ENCODE assay signal across 35 mouse cellular contexts in genomic region chr9:32376031-32376430, GRCm38 (mm10). TPM values are rescaled to one million over a fixed set of nuclear protein-coding genes. Genes with fewer than 3 reads are reported as not detected.
DNase-seq lines count a peak whose midpoint lies in the region; ATAC-seq and TF ChIP-seq lines count a peak whose summit lies in the region.
"Had no signal": no experiment of that assay in that cellular context is flagged by ENCODE, and none has a peak within 500 bp of the region (broad histone marks: within the 10 kb centered on the region; RNA-seq: fewer than 3 reads in every experiment).

No protein-coding gene starts in this region.

- DNase-seq in heart, adult 8-10 months (ENCODE audit: low spot score): peak; percentile 11
- DNase-seq in kidney, adult 2 months: no peak
- no peak for DNase-seq in kidney, adult 18-20 months
- peak; percentile 14 for DNase-seq in liver, adult 2 months (ENCODE audit: extremely low read depth, low read depth, low spot score)
- DNase-seq in liver, postnatal 0 days: no peak
- peak; percentile 20 for DNase-seq in heart, postnatal 4 days
- DNase-seq in midbrain, postnatal 0 days (ENCODE audit: low spot score): no peak
- DNase-seq: adrenal gland, adult 2 months; adrenal gland, postnatal 14 days; cerebellum, adult 11-12 months; cerebellum, adult 8-10 months; cerebellum, postnatal 10 days; cerebellum, postnatal 36 days; embryo, embryonic 11 days; gastrocnemius, postnatal 10 days had no signal

- no peak overlapping the region for H3K4me2 ChIP-seq in heart, embryonic 11.5 days
- H3K4me2 ChIP-seq in liver, postnatal 0 days (ENCODE audit: low read depth, low read length): no peak overlapping the region
- H3K4me2 ChIP-seq in midbrain, postnatal 0 days (ENCODE audit: low read depth, low read length, poor library complexity, severe bottlenecking): no peak overlapping the region
- H3K4me2 ChIP-seq: embryonic facial prominence, embryonic 13.5 days; forebrain, embryonic 13.5 days; heart, embryonic 15.5 days; hindbrain, embryonic 12.5 days; hindbrain, embryonic 15.5 days had no signal

- no peak for TF ChIP-seq EP300 in liver, postnatal 0 days (IDR thresholded peaks at IDR 0.05; ENCODE audit: low read depth)

- no peak overlapping the region for H3K27ac ChIP-seq in heart, embryonic 11.5 days (ENCODE audit: low read depth, low read length)
- H3K27ac ChIP-seq in kidney, adult 2 months (ENCODE audit: insufficient read depth, low read depth, low read length): peak overlapping the region; percentile 94
- no peak overlapping the region for H3K27ac ChIP-seq in liver, adult 2 months (replicated peaks; ENCODE audit: insufficient read depth, low read depth, low read length)
- no peak overlapping the region for H3K27ac ChIP-seq in liver, postnatal 0 days (ENCODE audit: low read depth)
- no peak overlapping the region for H3K27ac ChIP-seq in midbrain, postnatal 0 days (ENCODE audit: low read depth, low read length)
- H3K27ac ChIP-seq: embryonic facial prominence, embryonic 10.5 days; embryonic facial prominence, embryonic 13.5 days; forebrain, embryonic 10.5 days; forebrain, embryonic 13.5 days; heart, embryonic 15.5 days; hindbrain, embryonic 12.5 days; hindbrain, embryonic 15.5 days had no signal

- H3K4me1 ChIP-seq in heart, embryonic 11.5 days (ENCODE audit: control insufficient read depth, insufficient read depth, low read length): no peaks in the 10 kb centered on the region
- peaks cover 4% of the 10 kb centered on the region; the same call in 1 of the 2 replicates for H3K4me1 ChIP-seq in kidney, adult 2 months (ENCODE audit: control insufficient read depth, insufficient read depth, low read length)
- no peaks in the 10 kb centered on the region for H3K4me1 ChIP-seq in liver, adult 2 months (ENCODE audit: control insufficient read depth, insufficient read depth, low read length)
- no peaks in the 10 kb centered on the region for H3K4me1 ChIP-seq in liver, postnatal 0 days (ENCODE audit: insufficient read depth)
- no peaks in the 10 kb centered on the region for H3K4me1 ChIP-seq in midbrain, postnatal 0 days (ENCODE audit: insufficient read depth, low read length)
- H3K4me1 ChIP-seq: embryonic facial prominence, embryonic 10.5 days; embryonic facial prominence, embryonic 13.5 days; forebrain, embryonic 10.5 days; forebrain, embryonic 13.5 days; heart, embryonic 15.5 days; hindbrain, embryonic 12.5 days; hindbrain, embryonic 15.5 days had no signal

- H3K27me3 ChIP-seq in heart, embryonic 11.5 days (ENCODE audit: control insufficient read depth, insufficient read depth, low read length): no peaks in the 10 kb centered on the region
- no peaks in the 10 kb centered on the region for H3K27me3 ChIP-seq in kidney, adult 2 months (replicated peaks; ENCODE audit: control insufficient read depth, insufficient read depth, low read length)
- H3K27me3 ChIP-seq in liver, adult 2 months (ENCODE audit: control insufficient read depth, insufficient read depth, low read length): no peaks in the 10 kb centered on the region
- no peaks in the 10 kb centered on the region for H3K27me3 ChIP-seq in liver, postnatal 0 days (ENCODE audit: insufficient read depth, low read length)
- no peaks in the 10 kb centered on the region for H3K27me3 ChIP-seq in midbrain, postnatal 0 days (ENCODE audit: insufficient read depth, low read length)
- H3K27me3 ChIP-seq: embryonic facial prominence, embryonic 13.5 days; forebrain, embryonic 13.5 days; heart, embryonic 15.5 days; hindbrain, embryonic 12.5 days; hindbrain, embryonic 15.5 days had no signal

- no peak overlapping the region for H3K4me3 ChIP-seq in heart, embryonic 11.5 days (ENCODE audit: low read depth, low read length)
- H3K4me3 ChIP-seq in kidney, adult 2 months (ENCODE audit: insufficient read depth, low read depth, low read length): no peak overlapping the region
- H3K4me3 ChIP-seq in liver, adult 2 months (ENCODE audit: insufficient read depth, low read depth, low read length): no peak overlapping the region
- H3K4me3 ChIP-seq in liver, postnatal 0 days (ENCODE audit: low read depth, low read length): no peak overlapping the region
- no peak overlapping the region for H3K4me3 ChIP-seq in midbrain, postnatal 0 days (ENCODE audit: low read depth, low read length)
- H3K4me3 ChIP-seq: embryonic facial prominence, embryonic 10.5 days; embryonic facial prominence, embryonic 13.5 days; forebrain, embryonic 10.5 days; forebrain, embryonic 13.5 days; heart, adult 2 months; heart, embryonic 15.5 days; hindbrain, embryonic 12.5 days; hindbrain, embryonic 15.5 days had no signal

- TF ChIP-seq CTCF in kidney, adult 2 months (conservative IDR thresholded peaks at IDR 0.05; ENCODE audit: insufficient read depth, insufficient read length, low read depth, low read length): no peak
- no peak for TF ChIP-seq CTCF in liver, adult 2 months (IDR thresholded peaks at IDR 0.05; ENCODE audit: low read depth, low read length)
- TF ChIP-seq CTCF in liver, postnatal 0 days (IDR thresholded peaks at IDR 0.05; ENCODE audit: low read depth): no peak
- TF ChIP-seq CTCF in midbrain, postnatal 0 days (IDR thresholded peaks at IDR 0.05): no peak

- H3K9ac ChIP-seq in heart, embryonic 11.5 days (ENCODE audit: low read depth, low read length): no peak overlapping the region
- no peak overlapping the region for H3K9ac ChIP-seq in liver, adult 2 months (ENCODE audit: low read depth, low read length)
- H3K9ac ChIP-seq in liver, postnatal 0 days (replicated peaks): no peak overlapping the region
- no peak overlapping the region for H3K9ac ChIP-seq in midbrain, postnatal 0 days (replicated peaks; ENCODE audit: low read length, poor library complexity, severe bottlenecking)
- H3K9ac ChIP-seq: embryonic facial prominence, embryonic 13.5 days; forebrain, embryonic 13.5 days; heart, embryonic 15.5 days; hindbrain, embryonic 12.5 days; hindbrain, embryonic 15.5 days had no signal

- 68% methylated on average over 7 of the region's 7 CpGs for WGBS in heart, embryonic 11.5 days (ENCODE audit: insufficient replicate concordance)
- WGBS in kidney, adult 2 months: 55% methylated on average over 7 of the region's 7 CpGs
- 80% methylated on average over 7 of the region's 7 CpGs for WGBS in liver, adult 2 months
- WGBS in liver, postnatal 0 days (ENCODE audit: insufficient replicate concordance): 80% methylated on average over 7 of the region's 7 CpGs
- WGBS in midbrain, postnatal 0 days: 92% methylated on average over 7 of the region's 7 CpGs

- no peak for TF ChIP-seq POLR2A in kidney, adult 2 months (IDR thresholded peaks at IDR 0.05; ENCODE audit: low read depth, low read length)
- TF ChIP-seq POLR2A in liver, adult 2 months (IDR thresholded peaks at IDR 0.05; ENCODE audit: extremely low read depth, insufficient read depth, low read length): no peak

- no peak for ATAC-seq in heart, embryonic 11.5 days (replicated peaks; ENCODE audit: insufficient number of reproducible peaks, low FRiP score, low TSS enrichment)
- no peak for ATAC-seq in liver, postnatal 0 days
- no peak for ATAC-seq in midbrain, postnatal 0 days (ENCODE audit: low FRiP score)
- ATAC-seq: CD4-positive, CD25-positive, alpha-beta regulatory T cell, adult 4 months; forebrain, embryonic 13.5 days; forebrain, embryonic 16.5 days; intestine, postnatal 0 days had no signal

- no peaks in the 10 kb centered on the region for H3K36me3 ChIP-seq in heart, embryonic 11.5 days (ENCODE audit: control insufficient read depth, insufficient read depth, low read length)
- H3K36me3 ChIP-seq in kidney, adult 2 months (ENCODE audit: control insufficient read depth, insufficient read depth, low read length): no peaks in the 10 kb centered on the region
- H3K36me3 ChIP-seq in liver, adult 2 months (ENCODE audit: control insufficient read depth, insufficient read depth, low read length): no peaks in the 10 kb centered on the region
- no peaks in the 10 kb centered on the region for H3K36me3 ChIP-seq in liver, postnatal 0 days (replicated peaks; ENCODE audit: insufficient read depth, low read length)
- no peaks in the 10 kb centered on the region for H3K36me3 ChIP-seq in midbrain, postnatal 0 days (ENCODE audit: insufficient read depth, low read length)
- H3K36me3 ChIP-seq: embryonic facial prominence, embryonic 10.5 days; embryonic facial prominence, embryonic 13.5 days; forebrain, embryonic 10.5 days; heart, embryonic 15.5 days; hindbrain, embryonic 12.5 days; hindbrain, embryonic 15.5 days had no signal

- no peaks in the 10 kb centered on the region for H3K79me2 ChIP-seq in liver, adult 2 months (ENCODE audit: control insufficient read depth, insufficient read depth, low read length)

- no peaks in the 10 kb centered on the region for H3K9me3 ChIP-seq in heart, embryonic 11.5 days (replicated peaks; ENCODE audit: control insufficient read depth, low read length)
- H3K9me3 ChIP-seq in liver, postnatal 0 days (ENCODE audit: low read length): no peaks in the 10 kb centered on the region
- no peaks in the 10 kb centered on the region for H3K9me3 ChIP-seq in midbrain, postnatal 0 days (ENCODE audit: low read length)
- H3K9me3 ChIP-seq: embryonic facial prominence, embryonic 10.5 days; embryonic facial prominence, embryonic 13.5 days; forebrain, embryonic 10.5 days; forebrain, embryonic 13.5 days; heart, embryonic 15.5 days; hindbrain, embryonic 12.5 days; hindbrain, embryonic 15.5 days had no signal

RNA-seq across cellular contexts. Expression of gene Kcnj1, which starts 3.7 kb away (rescaled TPM):
- total RNA-seq in heart, adult 8-10 months (2022): not detected
- polyA plus RNA-seq in heart, embryonic 11.5 days (2014; fragmentation: Nextera tagmentation; extraction: Ambion mirVana): 0.09 TPM in 1 of 2 replicates, not detected in the other
- polyA plus RNA-seq in kidney, adult 2 months (2012; rRNA removed): 76.0 and 79.1 TPM in 2 replicates
- not detected in 2 replicates for total RNA-seq in liver, adult 2 months (2014; rRNA removed)
- not detected in 2 replicates for polyA plus RNA-seq in liver, adult 2 months (2012; rRNA removed)
- not detected in 2 replicates for polyA plus RNA-seq in liver, postnatal 0 days (2015; fragmentation: Nextera tagmentation; extraction: Ambion mirVana)
- not detected for total RNA-seq in heart, postnatal 4 days (2021)
- total RNA-seq in midbrain, postnatal 0 days (2014; rRNA removed): not detected in 2 replicates
- polyA plus RNA-seq in midbrain, postnatal 0 days (2015; fragmentation: Nextera tagmentation; extraction: Ambion mirVana): not detected in 2 replicates
- total RNA-seq: adrenal gland, adult 2 months; adrenal gland, postnatal 14 days; gastrocnemius, adult 18-20 months; gastrocnemius, postnatal 10 days; gastrocnemius, postnatal 4 days; heart, adult 2 months; hematopoietic stem cell, adult 5-6 weeks; MEL had no signal
- polyA plus RNA-seq: adrenal gland, adult 2 months; brain, embryonic 14.5 days; C2C12; CD4-positive, CD25-positive, alpha-beta regulatory T cell, adult 4 months; cortical plate, adult 2 months; embryonic facial prominence, embryonic 10.5 days; embryonic facial prominence, embryonic 13.5 days; forebrain, embryonic 10.5 days; forebrain, embryonic 13.5 days; forebrain, embryonic 16.5 days; heart, adult 2 months; heart, embryonic 15.5 days; hindbrain, embryonic 12.5 days; hindbrain, embryonic 15.5 days; intestine, embryonic 14.5 days; intestine, postnatal 0 days had no signal

RNA-seq across cellular contexts. Expression of gene Kcnj5, which starts 31.9 kb away (rescaled TPM):
- total RNA-seq in heart, adult 8-10 months (2022): 10 to 100 TPM; 53.9 to 62.5 (median 56.2) TPM
- polyA plus RNA-seq in heart, embryonic 11.5 days (2014; fragmentation: Nextera tagmentation; extraction: Ambion mirVana): 19.8 and 28.9 TPM in 2 replicates
- polyA plus RNA-seq in kidney, adult 2 months (2012; rRNA removed): 0.81 and 0.84 TPM in 2 replicates
- total RNA-seq in liver, adult 2 months (2014; rRNA removed): under 0.01 and 0.07 TPM in 2 replicates
- 0.02 and 0.06 TPM in 2 replicates for polyA plus RNA-seq in liver, adult 2 months (2012; rRNA removed)
- 0.81 and 0.85 TPM in 2 replicates for polyA plus RNA-seq in liver, postnatal 0 days (2015; fragmentation: Nextera tagmentation; extraction: Ambion mirVana)
- 10 to 100 TPM; 41.6 to 43.6 TPM for total RNA-seq in heart, postnatal 4 days (2021)
- total RNA-seq in midbrain, postnatal 0 days (2014; rRNA removed): 1.9 and 3.2 TPM in 2 replicates
- polyA plus RNA-seq in midbrain, postnatal 0 days (2015; fragmentation: Nextera tagmentation; extraction: Ambion mirVana): 1.2 and 1.4 TPM in 2 replicates
- total RNA-seq: gastrocnemius, adult 18-20 months; gastrocnemius, postnatal 4 days; MEL had no signal
- polyA plus RNA-seq: C2C12; CD4-positive, CD25-positive, alpha-beta regulatory T cell, adult 4 months had no signal

Comparison
In these comparisons a context has a peak if more than half of its experiments do, and no peak if none do; other contexts are left out.
1. DNase-seq: peak in heart, adult 8-10 months (single experiment), liver, adult 2 months (single experiment) and heart, postnatal 4 days (single experiment); none in kidney, adult 2 months (single experiment), kidney, adult 18-20 months (single experiment), liver, postnatal 0 days (single experiment) and midbrain, postnatal 0 days (single experiment).
2. RNA of gene Kcnj1, which starts 3.7 kb away (polyA plus RNA-seq): 76.0 to 79.1 TPM in kidney, adult 2 months; 0.09 TPM in heart, embryonic 11.5 days, not detected in liver, adult 2 months, not detected in liver, postnatal 0 days and not detected in midbrain, postnatal 0 days; every median in the first group is over 10 times any median in the second.